Mouse (Mus musculus): ENCODE data around the gene 9030612E09Rik. TPM values are rescaled to one million over a fixed set of nuclear protein-coding genes. Genes with fewer than 3 reads are reported as not detected.

Gene 9030612E09Rik
- not detected in 2 replicates for polyA plus RNA-seq (2012; rRNA removed)

DNA sequence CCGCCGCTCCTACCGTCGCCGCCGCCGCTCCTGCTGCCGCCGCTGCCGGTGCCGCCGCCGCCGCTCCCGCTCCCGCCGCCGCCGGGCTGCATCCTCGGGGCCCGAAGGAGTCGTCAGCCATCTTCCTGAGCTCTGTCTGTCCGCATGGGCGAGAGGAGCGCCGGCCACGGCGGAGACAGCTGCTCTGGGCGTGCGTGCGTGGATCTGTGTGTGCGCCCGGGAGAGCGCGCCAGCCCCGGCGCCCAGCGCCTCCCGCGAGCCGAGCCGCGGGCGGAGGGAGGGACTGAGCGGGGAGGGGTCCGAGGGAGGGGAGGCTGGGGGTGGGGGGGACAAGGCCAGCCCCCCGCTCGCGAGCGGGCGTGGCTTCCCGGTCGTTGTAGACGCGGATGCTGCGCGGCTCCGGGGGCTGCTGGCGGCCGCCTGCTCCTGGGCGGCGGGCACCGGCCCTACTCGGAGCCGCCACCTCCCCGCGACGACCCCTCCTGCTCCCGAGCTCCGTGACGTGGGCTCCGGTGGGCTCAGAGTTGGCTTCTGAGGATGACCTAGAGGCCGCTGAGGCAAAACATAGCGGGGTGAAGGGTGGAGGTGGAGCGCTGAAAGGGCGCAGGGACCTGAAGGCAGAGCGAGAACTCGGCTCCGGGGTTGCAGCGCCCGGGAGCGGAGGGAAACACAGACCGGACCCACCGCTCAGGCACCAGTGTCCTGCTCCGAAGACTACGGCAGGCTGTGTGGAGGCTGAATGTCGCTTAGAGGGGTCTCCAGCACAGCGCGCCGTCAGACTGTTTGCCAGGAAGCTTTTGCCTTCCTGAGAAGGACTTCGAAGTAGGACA, at the start of gene 9030612E09Rik, which contains the start of gene Sobp:
9030612E09Rik (plus strand) TSS at position 379 of the 830 bp plus-strand sequence.
Sobp (minus strand) TSS at position 205 of the 830 bp plus-strand sequence.

DNA sequence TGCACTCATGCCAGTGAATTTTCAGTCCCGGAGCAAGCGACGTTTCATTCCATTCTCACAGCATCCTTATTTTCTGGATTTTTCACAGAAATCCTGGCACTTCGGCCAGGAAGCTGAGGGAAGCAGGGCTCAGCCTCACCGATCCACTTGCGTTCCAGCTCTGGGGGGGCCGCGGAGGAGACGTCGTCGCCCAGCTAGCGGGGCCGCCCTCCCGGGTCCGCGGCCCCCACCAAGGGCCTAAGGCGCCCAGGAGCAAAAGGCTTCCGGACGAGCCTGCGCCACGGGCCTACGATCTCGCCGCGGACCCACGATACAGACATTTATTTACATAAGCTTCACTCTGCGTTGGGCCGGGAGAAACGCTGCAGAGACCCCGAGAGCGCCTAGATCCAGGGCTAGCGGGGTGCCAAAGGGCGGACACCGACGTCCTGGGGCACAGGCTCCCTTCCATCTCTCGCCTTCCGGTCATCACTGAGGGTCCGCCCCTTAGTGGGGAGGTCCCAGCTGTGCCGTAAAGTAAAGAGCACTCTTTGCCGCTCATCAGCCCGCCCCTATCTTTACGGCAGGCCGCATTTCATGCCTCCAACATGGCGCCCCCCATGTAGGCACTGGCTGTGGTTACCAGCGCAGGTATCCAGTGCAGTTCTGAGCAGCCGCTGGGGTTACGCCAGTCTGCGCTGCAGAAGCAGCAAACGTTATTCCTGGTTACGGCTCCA, 46.6 kb downstream of the 9030612E09Rik start, which contains the start of gene Pdss2:
Pdss2 (plus strand) TSS at position 577 of the 716 bp plus-strand sequence.

Other genes starting within 250 kb of the 9030612E09Rik start
- under 0.01 and 0.03 TPM in 2 replicates for gene Sobp, start 174 bp upstream of the 9030612E09Rik start, polyA plus RNA-seq (2012; rRNA removed)
- 4.4 and 5.1 TPM in 2 replicates for gene Pdss2, start 46.8 kb downstream of the 9030612E09Rik start, polyA plus RNA-seq (2012; rRNA removed)